Mouse (Mus musculus) limb, embryonic 12.5 days (tissue): ENCODE data around the gene Kcnk3. TPM values are rescaled to one million over a fixed set of nuclear protein-coding genes. Genes with fewer than 3 reads are reported as not detected.

ENCODE experiments used
- ATAC-seq: fragments of 200-750 bp; cut with Nextera tagmentation; 2 replicates; pipeline ENCODE4 v1.8.0; 2017; ENCODE audit warnings: low read depth, moderate TSS enrichment; ENCODE audit not compliant: insufficient number of reproducible peaks, insufficient read depth, low FRiP score, low TSS enrichment
- H3K27ac ChIP-seq: fragments of 300-500 bp; sonication (generic); 2 replicates; pipeline ENCODE4 v1.5.1; 2016; ENCODE audit warnings: mild to moderate bottlenecking, moderate library complexity
- H3K27me3 ChIP-seq: fragments of 300-500 bp; sonication (generic); 2 replicates; pipeline ENCODE4 v1.6.1; 2016; ENCODE audit warnings: mild to moderate bottlenecking, moderate library complexity
- H3K36me3 ChIP-seq: fragments of 300-500 bp; sonication (generic); 2 replicates; pipeline ENCODE4 v1.6.1; 2016; ENCODE audit warnings: mild to moderate bottlenecking, moderate library complexity
- H3K4me1 ChIP-seq: fragments of 300-500 bp; sonication (generic); replicated peaks from 2 replicates; pipeline ENCODE4 v1.6.1; 2016
- H3K4me2 ChIP-seq: fragments of 300-500 bp; sonication (generic); 2 replicates; pipeline ENCODE4 v1.6.1; 2016; ENCODE audit warnings: mild to moderate bottlenecking, moderate library complexity
- H3K4me3 ChIP-seq: fragments of 300-500 bp; sonication (generic); replicated peaks from 2 replicates; pipeline ENCODE4 v1.5.1; 2016; ENCODE audit warnings: mild to moderate bottlenecking
- H3K9ac ChIP-seq: fragments of 300-500 bp; sonication (generic); replicated peaks from 2 replicates; pipeline ENCODE4 v1.6.1; 2016; ENCODE audit warnings: mild to moderate bottlenecking, moderate library complexity
- H3K9me3 ChIP-seq: fragments of 300-500 bp; sonication (generic); 2 replicates; pipeline ENCODE4 v1.6.1; 2016; ENCODE audit warnings: mild to moderate bottlenecking, moderate library complexity
- WGBS: fragments of 180-500 bp; shearing (Covaris S2); methylation state at CpG from one replicate; pipeline ENCODE4 v1.1.7; 2016; 5-methylcytosine and 5-hydroxymethylcytosine counted together
- polyA plus RNA-seq: library from polyadenylated mRNA; unstranded; fragments of >200 nt; fragmentation: Nextera tagmentation; extraction: Ambion mirVana; gene quantifications from 2 replicates; pipeline ENCODE4 v1.2.1, GENCODE M21; 2016

Kcnk3 gene
- polyA plus RNA-seq, 1 experiment from 2014 or later = 0.30 TPM

- H3K27me3 ChIP-seq = peaks cover 30% of the 10 kb centered on the region
- H3K9ac ChIP-seq = no peak overlapping the region
- no peak overlapping the region for H3K4me2 ChIP-seq
- no peak; the same call in 1 of the 2 replicates for ATAC-seq
- no peaks in the 10 kb centered on the region for H3K9me3 ChIP-seq
- no peaks in the 10 kb centered on the region for H3K36me3 ChIP-seq
- no peak overlapping the region for H3K4me3 ChIP-seq
- H3K4me1 ChIP-seq = peaks cover 13% of the 10 kb centered on the region
- 36% methylated on average over 1 of the region's 1 CpGs for WGBS
- no peak overlapping the region for H3K27ac ChIP-seq
Measured at GRCm38 (mm10) chr5:30614221-30614620, 26.3 kb downstream of the Kcnk3 start.

DNA sequence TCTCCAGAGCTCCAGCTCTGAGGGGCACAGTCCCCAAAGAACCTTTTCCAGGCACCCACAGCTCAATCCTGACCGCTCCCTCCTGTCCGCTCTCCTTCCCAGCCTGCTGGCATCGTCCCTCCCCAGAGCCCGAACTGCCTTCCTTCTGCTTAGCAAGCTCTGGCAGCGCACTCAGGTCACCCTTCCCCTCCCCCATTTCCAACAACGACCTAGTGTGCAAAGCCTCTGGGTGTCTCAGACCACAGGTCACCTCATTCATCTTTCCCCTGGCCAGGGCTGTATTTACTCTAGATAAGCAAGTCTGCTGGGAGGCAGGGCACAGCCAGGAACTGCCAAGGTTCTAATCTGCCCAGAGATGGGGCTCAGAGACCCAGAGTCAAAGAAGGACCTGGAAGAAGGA, 27.4 kb downstream of the Kcnk3 start:
- no peaks in the 10 kb centered on the region for H3K36me3 ChIP-seq
- H3K4me2 ChIP-seq = no peak overlapping the region
- WGBS = 42% methylated on average over 6 of the region's 6 CpGs
- H3K9me3 ChIP-seq = no peaks in the 10 kb centered on the region
- H3K4me3 ChIP-seq = no peak overlapping the region
- no peak overlapping the region for H3K27ac ChIP-seq
- no peak overlapping the region for H3K9ac ChIP-seq
- H3K27me3 ChIP-seq = peaks cover 36% of the 10 kb centered on the region
- ATAC-seq = no peak
- H3K4me1 ChIP-seq = peaks cover 13% of the 10 kb centered on the region

- H3K36me3 ChIP-seq = no peaks in the 10 kb centered on the region
- H3K27me3 ChIP-seq = peaks cover 40% of the 10 kb centered on the region
- 78% methylated on average over 4 of the region's 4 CpGs for WGBS
- peaks cover 13% of the 10 kb centered on the region for H3K4me1 ChIP-seq
- ATAC-seq = no peak
- H3K9ac ChIP-seq = no peak overlapping the region
- no peak overlapping the region for H3K4me2 ChIP-seq
- no peak overlapping the region for H3K4me3 ChIP-seq
- no peaks in the 10 kb centered on the region for H3K9me3 ChIP-seq
- H3K27ac ChIP-seq = no peak overlapping the region
Measured at GRCm38 (mm10) chr5:30615819-30616218, 27.8 kb downstream of the Kcnk3 start.

DNA sequence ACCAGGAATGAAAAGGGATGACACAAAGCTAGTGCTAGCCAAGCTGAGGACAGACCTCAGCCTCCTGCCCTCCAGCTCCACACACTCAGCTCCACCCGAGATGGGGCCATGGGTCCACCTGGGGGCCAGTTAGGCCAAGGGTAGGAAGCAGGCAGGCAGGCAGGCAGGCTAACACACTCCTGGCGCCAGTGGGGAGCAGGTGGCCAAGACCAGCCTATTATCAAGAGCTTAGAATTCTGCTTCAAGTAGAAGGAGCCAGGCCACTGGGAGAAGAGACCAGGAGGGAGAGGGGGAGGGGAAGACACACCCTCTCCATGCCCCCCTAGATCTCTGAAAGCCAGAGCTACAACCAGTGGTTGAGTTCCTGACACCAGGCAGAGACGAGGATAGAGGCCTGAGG, 28.7 kb downstream of the Kcnk3 start:
- Histone ChIP-seq H3K9me3 (no peaks in the 10 kb centered on the region), H3K4me3 (no peak overlapping the region), H3K27ac (no peak overlapping the region), H3K36me3 (no peaks in the 10 kb centered on the region), H3K9ac (no peak overlapping the region), H3K4me2 (no peak overlapping the region), H3K27me3 (peaks cover 45% of the 10 kb centered on the region), H3K4me1 (peaks cover 15% of the 10 kb centered on the region)
- 29% methylated on average over 3 of the region's 3 CpGs for whole genome bisulfite sequencing
- ATAC-seq = no peak

GRCm38 (mm10) chr5:30617357-30617756, 29.4 kb downstream of the Kcnk3 start:
- ATAC-seq = no peak
- H3K4me3 ChIP-seq = no peak overlapping the region
- no peak overlapping the region for H3K4me2 ChIP-seq
- H3K27ac ChIP-seq = no peak overlapping the region
- peaks cover 48% of the 10 kb centered on the region for H3K27me3 ChIP-seq
- no peaks in the 10 kb centered on the region for H3K36me3 ChIP-seq
- WGBS = 25% methylated on average over 3 of the region's 3 CpGs
- H3K4me1 ChIP-seq = peaks cover 22% of the 10 kb centered on the region
- no peaks in the 10 kb centered on the region for H3K9me3 ChIP-seq
- H3K9ac ChIP-seq = peak overlapping the region; percentile 8; the same call in 1 of the 2 replicates

DNA sequence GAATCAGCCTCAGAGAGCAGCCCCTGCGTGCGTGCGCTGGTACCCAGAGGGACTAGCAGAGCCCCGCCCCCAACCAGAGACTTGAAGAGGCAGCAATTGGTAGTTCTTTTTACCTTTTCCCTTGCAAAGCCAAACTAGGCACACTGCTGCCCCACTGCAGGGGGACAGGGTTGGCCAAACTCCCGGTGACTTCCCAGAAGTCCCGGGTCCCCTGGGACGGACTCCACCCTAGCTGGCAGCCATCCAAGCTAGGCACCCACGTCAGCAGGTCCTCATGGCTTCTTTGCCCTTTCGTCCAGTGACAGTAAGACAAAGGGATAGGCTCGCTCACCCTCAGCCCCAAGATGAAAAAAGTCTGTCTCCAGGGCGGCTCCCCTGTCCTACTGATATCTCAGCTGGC, 29.9 kb downstream of the Kcnk3 start:
- Histone ChIP-seq H3K9ac (peak overlapping the region; percentile 8; the same call in 1 of the 2 replicates), H3K27me3 (peaks cover 53% of the 10 kb centered on the region), H3K4me2 (no peak overlapping the region), H3K4me3 (no peak overlapping the region), H3K27ac (no peak overlapping the region), H3K9me3 (no peaks in the 10 kb centered on the region), H3K4me1 (peaks cover 27% of the 10 kb centered on the region), H3K36me3 (no peaks in the 10 kb centered on the region)
- WGBS = 39% methylated on average over 11 of the region's 11 CpGs
- ATAC-seq = no peak

DNA sequence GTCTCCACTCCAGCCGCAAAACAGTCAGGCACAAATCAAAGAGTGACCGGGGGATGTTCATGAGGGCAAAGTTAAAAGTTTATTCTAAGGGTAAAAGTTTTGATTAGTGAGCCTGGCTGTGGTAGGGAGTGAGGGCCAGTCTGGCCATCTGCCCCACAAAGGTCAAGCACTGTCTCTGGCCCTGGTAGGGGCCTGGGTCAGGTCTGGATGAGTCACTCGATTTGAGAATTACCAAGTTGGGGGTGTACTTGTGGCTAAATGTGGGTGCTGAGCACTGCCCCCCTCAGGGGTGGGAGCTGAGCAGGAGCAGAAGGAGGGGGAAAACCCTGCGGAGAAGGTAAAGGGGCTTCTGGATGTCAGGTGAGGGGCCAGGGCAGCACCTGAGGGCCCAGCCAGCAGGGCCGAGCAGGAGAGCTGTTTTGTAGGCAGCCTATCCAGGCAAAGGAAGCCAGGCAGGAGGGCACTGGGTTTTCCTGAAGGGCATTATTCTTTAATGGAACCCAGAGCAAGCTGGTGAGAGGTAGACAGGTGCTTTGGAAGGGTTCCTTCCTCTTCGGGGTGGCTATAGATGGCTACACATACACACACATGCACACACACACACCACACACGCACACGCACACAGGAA, 30.5 kb downstream of the Kcnk3 start:
- WGBS = 83% methylated on average over 8 of the region's 8 CpGs
- H3K4me1 ChIP-seq = peaks cover 30% of the 10 kb centered on the region
- H3K9ac ChIP-seq = no peak overlapping the region
- ATAC-seq = no peak
- no peak overlapping the region for H3K4me3 ChIP-seq
- H3K27ac ChIP-seq = no peak overlapping the region
- no peak overlapping the region for H3K4me2 ChIP-seq
- no peaks in the 10 kb centered on the region for H3K36me3 ChIP-seq
- H3K27me3 ChIP-seq = peaks cover 58% of the 10 kb centered on the region
- H3K9me3 ChIP-seq = no peaks in the 10 kb centered on the region

- peaks cover 62% of the 10 kb centered on the region for H3K27me3 ChIP-seq
- 78% methylated on average over 2 of the region's 2 CpGs for WGBS
- no peak for ATAC-seq
- H3K4me2 ChIP-seq = no peak overlapping the region
- H3K4me3 ChIP-seq = no peak overlapping the region
- no peaks in the 10 kb centered on the region for H3K36me3 ChIP-seq
- H3K9me3 ChIP-seq = no peaks in the 10 kb centered on the region
- H3K9ac ChIP-seq = no peak overlapping the region
- H3K4me1 ChIP-seq = peaks cover 27% of the 10 kb centered on the region
- H3K27ac ChIP-seq = no peak overlapping the region
Measured at GRCm38 (mm10) chr5:30619211-30619610, 31.2 kb downstream of the Kcnk3 start.

DNA sequence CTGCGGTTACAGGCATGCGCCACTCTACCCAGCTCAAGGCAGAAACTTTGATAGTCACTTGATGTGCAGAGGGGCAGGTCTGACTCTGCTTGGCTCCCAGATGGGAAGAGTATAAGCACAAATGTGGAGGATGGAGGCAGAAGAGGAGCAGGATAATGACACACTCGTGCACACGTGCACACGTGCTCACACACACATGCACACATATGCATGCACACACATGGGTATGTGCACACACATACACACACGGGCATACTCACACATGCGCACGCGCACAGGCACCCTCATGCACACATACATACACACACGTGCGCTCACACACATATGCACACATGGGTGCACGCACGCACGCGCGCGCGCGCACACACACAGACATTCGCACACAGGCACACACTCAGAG, 32.6 kb downstream of the Kcnk3 start:
- no peak for ATAC-seq
- H3K4me2 ChIP-seq = no peak overlapping the region
- no peaks in the 10 kb centered on the region for H3K36me3 ChIP-seq
- no peaks in the 10 kb centered on the region for H3K9me3 ChIP-seq
- H3K9ac ChIP-seq = no peak overlapping the region
- H3K4me3 ChIP-seq = no peak overlapping the region
- no peak overlapping the region for H3K27ac ChIP-seq
- peaks cover 17% of the 10 kb centered on the region for H3K4me1 ChIP-seq
- 96% methylated on average over 20 of the region's 20 CpGs for WGBS
- H3K27me3 ChIP-seq = peaks cover 67% of the 10 kb centered on the region

- H3K27ac ChIP-seq = no peak overlapping the region
- H3K4me3 ChIP-seq = no peak overlapping the region
- no peaks in the 10 kb centered on the region for H3K36me3 ChIP-seq
- H3K9ac ChIP-seq = no peak overlapping the region
- peaks cover 17% of the 10 kb centered on the region for H3K4me1 ChIP-seq
- 92% methylated on average over 9 of the region's 9 CpGs for WGBS
- no peak for ATAC-seq
- H3K9me3 ChIP-seq = no peaks in the 10 kb centered on the region
- H3K4me2 ChIP-seq = peak overlapping the region; percentile 92; the same call in 1 of the 2 replicates
- peaks cover 67% of the 10 kb centered on the region for H3K27me3 ChIP-seq
Measured at GRCm38 (mm10) chr5:30621211-30621790, 33.3 kb downstream of the Kcnk3 start.

- Histone ChIP-seq H3K9ac (no peak overlapping the region; the same call in 1 of the 2 replicates), H3K4me1 (peaks cover 17% of the 10 kb centered on the region), H3K36me3 (no peaks in the 10 kb centered on the region), H3K27me3 (peaks cover 64% of the 10 kb centered on the region), H3K9me3 (no peaks in the 10 kb centered on the region), H3K27ac (no peak overlapping the region), H3K4me3 (peak overlapping the region; percentile 48), H3K4me2 (peak overlapping the region; percentile 92)
- WGBS = 48% methylated on average over 22 of the region's 22 CpGs
- no peak for ATAC-seq
Measured at GRCm38 (mm10) chr5:30621844-30622176, 33.8 kb downstream of the Kcnk3 start.
